ENCODE assay signal across 10 mouse cellular contexts in the genomic region with DNA sequence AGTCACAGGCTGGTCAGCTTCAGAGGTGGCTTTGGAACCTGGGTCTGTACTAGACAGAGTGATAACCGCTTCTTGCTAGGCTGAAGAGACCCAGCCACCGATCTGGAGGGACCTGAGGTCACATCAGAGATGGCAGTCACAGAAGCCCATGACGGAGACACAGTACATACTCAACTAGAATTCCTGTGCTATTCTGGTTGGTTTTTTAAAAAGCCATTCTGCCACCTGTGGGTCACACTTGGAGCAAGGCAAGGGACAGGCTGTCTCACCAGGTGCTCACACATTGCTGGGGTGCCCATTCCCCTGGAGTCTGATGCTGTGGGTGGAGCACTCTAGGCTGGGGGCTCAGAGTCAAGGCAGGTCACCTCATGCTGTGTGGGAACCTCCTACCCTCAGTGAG. TPM values are rescaled to one million over a fixed set of nuclear protein-coding genes. Genes with fewer than 3 reads are reported as not detected.
DNase-seq lines count a peak whose midpoint lies in the region; ATAC-seq and TF ChIP-seq lines count a peak whose summit lies in the region.
"Had no signal": no experiment of that assay in that cellular context is flagged by ENCODE, and none has a peak within 500 bp of the region (broad histone marks: within the 10 kb centered on the region; RNA-seq: fewer than 3 reads in every experiment).

No protein-coding gene starts in this region.

- peak overlapping the region; percentile 73 for H3K4me3 ChIP-seq in heart, embryonic 12.5 days
- peak overlapping the region; percentile 64 for H3K4me3 ChIP-seq in lung, embryonic 15.5 days
- H3K4me3 ChIP-seq in hindbrain, postnatal 0 days (ENCODE audit: low read length), result peak overlapping the region; percentile 83
- H3K4me3 ChIP-seq in olfactory bulb, adult 2 months (ENCODE audit: insufficient read depth, low read depth, low read length), result peak overlapping the region; percentile 71

- no peaks in the 10 kb centered on the region for H3K9me3 ChIP-seq in heart, embryonic 12.5 days (replicated peaks)
- H3K9me3 ChIP-seq in lung, embryonic 15.5 days, result no peaks in the 10 kb centered on the region
- no peaks in the 10 kb centered on the region for H3K9me3 ChIP-seq in hindbrain, postnatal 0 days (ENCODE audit: low read length)

- no peak for ATAC-seq in heart, embryonic 12.5 days (ENCODE audit: insufficient number of reproducible peaks, low FRiP score)
- no peak for ATAC-seq in lung, embryonic 15.5 days (ENCODE audit: borderline replicate concordance, extremely low read depth, low FRiP score, low TSS enrichment)
- no peak for ATAC-seq in hindbrain, postnatal 0 days
- no peak for ATAC-seq in CD4-positive, CD25-positive, alpha-beta regulatory T cell, adult 4 months

- H3K36me3 ChIP-seq in heart, embryonic 12.5 days, result no peaks in the 10 kb centered on the region
- H3K36me3 ChIP-seq in lung, embryonic 15.5 days, result no peaks in the 10 kb centered on the region
- no peaks in the 10 kb centered on the region for H3K36me3 ChIP-seq in hindbrain, postnatal 0 days (ENCODE audit: insufficient read depth, low read length)

- no peak for DNase-seq in heart, adult 18-20 months
- no peak for DNase-seq in lung, postnatal 36 days
- DNase-seq in hindbrain, postnatal 0 days (ENCODE audit: low spot score), result peak; percentile 14
- DNase-seq in urinary bladder, adult 18-20 months (ENCODE audit: low spot score in 2 of 2), result no peak
- DNase-seq: cerebellum, adult 11-12 months; thymus, postnatal 14 days had no signal

- no peak for TF ChIP-seq POLR2A in olfactory bulb, adult 2 months (IDR thresholded peaks at IDR 0.05; ENCODE audit: insufficient read depth, low read depth, low read length)

- H3K27me3 ChIP-seq in heart, embryonic 12.5 days (replicated peaks), result peaks cover 45% of the 10 kb centered on the region
- peaks cover 15% of the 10 kb centered on the region for H3K27me3 ChIP-seq in lung, embryonic 15.5 days
- no peaks in the 10 kb centered on the region for H3K27me3 ChIP-seq in hindbrain, postnatal 0 days (ENCODE audit: insufficient read depth, low read length)

- no peak for TF ChIP-seq CTCF in hindbrain, postnatal 0 days (IDR thresholded peaks at IDR 0.05; ENCODE audit: low read depth)
- no peak for TF ChIP-seq CTCF in olfactory bulb, adult 2 months (IDR thresholded peaks at IDR 0.05; ENCODE audit: insufficient read depth, low read depth, low read length)

- WGBS in heart, embryonic 12.5 days, result 52% methylated on average over 3 of the region's 3 CpGs
- 42% methylated on average over 3 of the region's 3 CpGs for WGBS in lung, embryonic 15.5 days
- WGBS in hindbrain, postnatal 0 days, result 56% methylated on average over 3 of the region's 3 CpGs
- 41% methylated on average over 3 of the region's 3 CpGs for WGBS in olfactory bulb, adult 2 months

- H3K9ac ChIP-seq in heart, embryonic 12.5 days, result peak overlapping the region; percentile 82
- H3K9ac ChIP-seq in lung, embryonic 15.5 days, result no peak overlapping the region
- H3K9ac ChIP-seq in hindbrain, postnatal 0 days (replicated peaks; ENCODE audit: low read length), result no peak overlapping the region

- peaks cover 45% of the 10 kb centered on the region for H3K4me1 ChIP-seq in heart, embryonic 12.5 days (replicated peaks)
- H3K4me1 ChIP-seq in lung, embryonic 15.5 days, result peaks cover 38% of the 10 kb centered on the region
- H3K4me1 ChIP-seq in hindbrain, postnatal 0 days (ENCODE audit: insufficient read depth, low read length), result peaks cover 3% of the 10 kb centered on the region; the same call in 1 of the 2 replicates
- H3K4me1 ChIP-seq in olfactory bulb, adult 2 months (ENCODE audit: control insufficient read depth, insufficient read depth, low read length), result peaks cover 32% of the 10 kb centered on the region

- H3K4me2 ChIP-seq in heart, embryonic 12.5 days, result peak overlapping the region; percentile 83
- peak overlapping the region; percentile 97 for H3K4me2 ChIP-seq in lung, embryonic 15.5 days
- peak overlapping the region; percentile 97 for H3K4me2 ChIP-seq in hindbrain, postnatal 0 days (ENCODE audit: low read depth, low read length)

- no peak overlapping the region for H3K27ac ChIP-seq in heart, embryonic 12.5 days (ENCODE audit: poor library complexity, severe bottlenecking)
- H3K27ac ChIP-seq in lung, embryonic 15.5 days, result no peak overlapping the region
- H3K27ac ChIP-seq in hindbrain, postnatal 0 days, result no peak overlapping the region
- peak overlapping the region; percentile 28; the same call in 1 of the 2 replicates for H3K27ac ChIP-seq in olfactory bulb, adult 2 months (ENCODE audit: insufficient read depth, low read depth, low read length)

RNA-seq across cellular contexts. Expression of a gene that starts 1.5 kb away (rescaled TPM):
- polyA plus RNA-seq in heart, embryonic 12.5 days (2016; fragmentation: Nextera tagmentation; extraction: Ambion mirVana), result 2.2 and 2.4 TPM in 2 replicates
- total RNA-seq in heart, adult 18-20 months (2021), result 1 to 10 TPM; 5.6 to 5.9 TPM
- polyA plus RNA-seq in lung, embryonic 15.5 days (2015; fragmentation: Nextera tagmentation; extraction: Ambion mirVana), result 1.8 and 2.0 TPM in 2 replicates
- total RNA-seq in hindbrain, postnatal 0 days (2014; rRNA removed), result 60.4 and 67.5 TPM in 2 replicates
- 1.7 and 2.1 TPM in 2 replicates for polyA plus RNA-seq in hindbrain, postnatal 0 days (2015; fragmentation: Nextera tagmentation; extraction: Ambion mirVana)
- not detected in 2 replicates for polyA plus RNA-seq in olfactory bulb, adult 2 months (2012; ENCODE audit: insufficient read depth, insufficient read length, low replicate concordance, missing spikeins)
- polyA plus RNA-seq in CD4-positive, CD25-positive, alpha-beta regulatory T cell, adult 4 months (2017; shearing (Covaris generic)), result under 1 TPM; 0.13 to 0.22 TPM
